Mouse (Mus musculus) liver, embryonic 14.5 days (tissue): ENCODE data around the gene Clic6. TPM values are rescaled to one million over a fixed set of nuclear protein-coding genes. Genes with fewer than 3 reads are reported as not detected.
A peak's percentile ranks its signal among the peaks of the same experiment; 100 is the strongest.

ENCODE experiments used
- ATAC-seq: fragments of 200-750 bp; cut with Nextera tagmentation; 2 replicates; pipeline ENCODE4 v1.8.0; 2017; ENCODE audit warnings: moderate number of reproducible peaks, mild to moderate bottlenecking, moderate library complexity; ENCODE audit not compliant: insufficient read depth
- DNase-seq, 3 experiments: peaks; one replicate each; pipeline ENCODE4 v3.0.0-alpha.2; 2012 to 2013; ENCODE audit warnings: low read depth in 3 of 3, low spot score in 3 of 3
- H3K27ac ChIP-seq: fragments of 300-500 bp; sonication (generic); 2 replicates; pipeline ENCODE4 v1.5.1; 2014; ENCODE audit warnings: moderate library complexity, mild to moderate bottlenecking, control low read depth, inconsistent platforms
- H3K27me3 ChIP-seq: fragments of 300-500 bp; sonication (generic); 2 replicates; pipeline ENCODE4 v1.6.1; 2014; ENCODE audit warnings: mild to moderate bottlenecking, low read length, moderate library complexity; ENCODE audit not compliant: control insufficient read depth, insufficient read depth
- H3K36me3 ChIP-seq: fragments of 300-500 bp; sonication (generic); replicated peaks from 2 replicates; pipeline ENCODE4 v1.6.1; 2014; ENCODE audit warnings: low read depth; ENCODE audit not compliant: control insufficient read depth, insufficient read depth
- H3K4me1 ChIP-seq, 2 experiments: fragments of 200-500 bp in 1 of 2; fragments of 300-500 bp in 1 of 2; sonication (generic) in 1 of 2; replicated peaks; 2 replicates each; pipeline ENCODE4 v1.6.1; 2012 to 2014; ENCODE audit warnings: antibody characterized with exemption in 1 of 2, inconsistent platforms in 1 of 2, low read length in 1 of 2; ENCODE audit not compliant: control insufficient read depth in 2 of 2, insufficient read depth in 2 of 2
- H3K4me2 ChIP-seq: fragments of 300-500 bp; sonication (generic); 2 replicates; pipeline ENCODE4 v1.6.1; 2014; ENCODE audit warnings: low read depth, mild to moderate bottlenecking, control low read depth, moderate library complexity
- H3K4me3 ChIP-seq, 2 experiments: fragments of 200-500 bp in 1 of 2; fragments of 300-500 bp in 1 of 2; sonication (generic) in 1 of 2; 2 replicates each; pipeline ENCODE4 v1.5.1; 2012 to 2014; ENCODE audit warnings: low read depth in 2 of 2, low read length in 2 of 2, mild to moderate bottlenecking in 2 of 2, control low read depth in 1 of 2, inconsistent platforms in 1 of 2, moderate library complexity in 1 of 2; ENCODE audit not compliant: insufficient read depth in 1 of 2
- H3K9ac ChIP-seq: fragments of 300-500 bp; sonication (generic); replicated peaks from 2 replicates; pipeline ENCODE4 v1.6.1; 2014; ENCODE audit warnings: mild to moderate bottlenecking, control low read depth, moderate library complexity
- H3K9me3 ChIP-seq: fragments of 300-500 bp; sonication (generic); 2 replicates; pipeline ENCODE4 v1.6.1; 2016; ENCODE audit warnings: low read length, mixed read lengths; ENCODE audit not compliant: control insufficient read depth
- CTCF ChIP-seq: IDR thresholded peaks from 2 replicates; pipeline ENCODE4 v1.5.1; 2016; ENCODE audit warnings: antibody characterized with exemption, low read depth, control low read depth
- EP300 ChIP-seq: IDR thresholded peaks from 2 replicates; pipeline ENCODE4 v1.6.1; 2016; ENCODE audit warnings: antibody characterized with exemption, low read depth
- WGBS: fragments of 180-500 bp; shearing (Covaris S2); extraction: QIAGEN DNeasy Blood & Tissue Kit; methylation state at CpG from one replicate; pipeline ENCODE4 v1.1.7; 2014; ENCODE audit not compliant: insufficient replicate concordance; 5-methylcytosine and 5-hydroxymethylcytosine counted together
- polyA plus RNA-seq, 2 experiments: library from polyadenylated mRNA; depleted of rRNA in 1 of 2; stranded (reverse) in 1 of 2; unstranded in 1 of 2; fragments of >200 nt; fragmentation: Nextera tagmentation in 1 of 2; extraction: Ambion mirVana in 1 of 2; gene quantifications; 2 replicates each; pipeline versions ENCODE4 v1.2.1 to v1.2.3; 2012 to 2014

Clic6 gene
- polyA plus RNA-seq, 2 experiments = 0.11 to 0.28 TPM

DNA sequence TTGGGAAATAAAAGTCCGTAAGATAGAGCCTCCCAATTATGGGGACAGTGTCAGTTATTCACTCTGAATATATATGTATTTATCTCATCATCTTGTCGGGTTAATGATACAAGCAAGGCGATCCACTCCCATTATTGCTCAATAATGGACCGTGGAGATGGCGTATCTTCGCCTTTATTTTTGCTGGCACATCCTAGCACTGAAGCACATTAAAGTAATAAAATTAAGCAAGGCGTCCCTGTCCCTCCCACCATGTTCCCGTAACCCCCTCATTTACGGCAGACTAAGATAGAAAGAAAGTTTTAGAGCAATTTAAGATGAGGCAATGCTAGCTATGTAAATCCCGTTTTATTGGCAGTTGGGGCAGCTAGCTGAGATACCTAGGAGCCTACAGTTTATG is 40.4 kb downstream of the Clic6 start:
- Histone ChIP-seq H3K27ac (no peak overlapping the region), H3K27me3 (no peaks in the 10 kb centered on the region), H3K4me2 (no peak overlapping the region), H3K9me3 (no peaks in the 10 kb centered on the region), H3K36me3 (no peaks in the 10 kb centered on the region), H3K9ac (no peak overlapping the region), H3K4me1 (no peaks in the 10 kb centered on the region), H3K4me3 (no peak overlapping the region)
- TF ChIP-seq EP300 (no peak), CTCF (no peak)
- WGBS = 71% methylated on average over 10 of the region's 10 CpGs
- ATAC-seq = no peak
- no peak for DNase-seq

DNA sequence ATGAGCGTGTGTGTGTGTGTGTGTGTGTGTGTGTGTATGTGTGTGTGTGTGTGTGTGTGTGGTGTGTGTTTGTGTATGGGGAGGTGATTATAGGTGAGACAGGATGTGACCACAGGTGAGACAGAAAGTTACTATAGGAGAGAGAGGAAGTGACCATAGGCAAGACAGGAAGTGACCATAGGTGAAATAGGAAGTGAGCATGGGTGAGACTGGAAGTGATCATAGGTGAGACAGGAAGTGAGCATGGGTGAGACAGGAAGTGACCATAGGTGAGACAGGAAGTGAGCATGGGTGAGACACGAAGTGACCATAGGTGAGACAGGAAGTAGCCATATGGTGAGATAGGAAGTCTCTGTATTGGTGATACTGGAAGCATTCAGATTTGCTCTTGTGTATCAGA is 49.7 kb downstream of the Clic6 start:
- no peak overlapping the region for H3K9ac ChIP-seq
- no peak overlapping the region for H3K4me3 ChIP-seq
- H3K36me3 ChIP-seq = no peaks in the 10 kb centered on the region
- no peak overlapping the region for H3K27ac ChIP-seq
- H3K9me3 ChIP-seq = no peaks in the 10 kb centered on the region
- 53% methylated on average over 2 of the region's 2 CpGs for WGBS
- no peak for ATAC-seq
- TF ChIP-seq CTCF (no peak), EP300 (no peak)
- no peaks in the 10 kb centered on the region for H3K27me3 ChIP-seq
- H3K4me1 ChIP-seq = no peaks in the 10 kb centered on the region
- no peak overlapping the region for H3K4me2 ChIP-seq
- DNase-seq = no peak

DNA sequence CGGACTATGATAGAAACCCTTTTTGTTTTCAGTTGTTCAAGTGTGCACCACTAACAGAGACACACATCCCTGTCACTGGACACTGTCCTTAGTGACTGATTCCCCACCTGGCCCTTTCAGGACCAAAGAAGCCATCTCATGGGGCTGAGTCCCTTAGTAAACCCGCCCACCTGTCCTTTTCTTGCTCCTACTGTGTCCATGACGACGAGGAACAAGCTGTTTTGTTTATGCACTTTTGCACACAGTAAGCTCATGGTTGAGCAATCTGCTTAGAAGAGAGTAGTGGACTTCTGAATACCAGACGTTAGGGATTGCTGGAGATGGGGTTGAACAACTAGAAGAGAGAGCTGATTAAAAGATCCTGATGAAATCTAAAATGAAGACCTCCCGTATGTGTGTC is 52.8 kb downstream of the Clic6 start:
- no peak overlapping the region for H3K9ac ChIP-seq
- no peaks in the 10 kb centered on the region for H3K36me3 ChIP-seq
- DNase-seq (no peak), ATAC-seq (no peak)
- H3K4me2 ChIP-seq = no peak overlapping the region
- H3K9me3 ChIP-seq = no peaks in the 10 kb centered on the region
- H3K27me3 ChIP-seq = no peaks in the 10 kb centered on the region
- H3K27ac ChIP-seq = no peak overlapping the region
- WGBS = 63% methylated on average over 6 of the region's 6 CpGs
- no peaks in the 10 kb centered on the region for H3K4me1 ChIP-seq
- H3K4me3 ChIP-seq = no peak overlapping the region
- TF ChIP-seq CTCF = no peak
- TF ChIP-seq EP300 = no peak

DNA sequence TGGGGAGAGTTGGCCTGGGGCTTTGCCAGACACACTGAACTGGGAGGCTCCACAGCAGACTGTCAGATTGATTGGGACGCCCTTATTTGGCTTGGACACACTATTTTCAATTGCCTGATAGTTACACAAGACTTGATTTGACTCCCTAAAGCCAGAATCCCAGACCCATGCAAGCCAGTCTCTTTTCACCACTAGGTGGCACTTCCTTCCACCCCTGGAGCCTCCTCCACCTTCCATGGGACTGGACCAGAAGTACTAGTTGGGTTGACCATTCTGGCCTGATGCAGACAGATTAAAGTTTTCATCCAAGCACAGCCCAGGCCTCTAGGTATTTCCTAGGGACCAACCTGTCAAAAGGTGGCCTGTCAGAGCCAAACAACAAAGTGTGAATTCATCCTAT is 58.7 kb downstream of the Clic6 start:
- Histone ChIP-seq H3K27me3 (no peaks in the 10 kb centered on the region), H3K9ac (no peak overlapping the region), H3K9me3 (no peaks in the 10 kb centered on the region), H3K36me3 (no peaks in the 10 kb centered on the region), H3K27ac (no peak overlapping the region), H3K4me2 (no peak overlapping the region), H3K4me1 (no peaks in the 10 kb centered on the region), H3K4me3 (no peak overlapping the region)
- DNase-seq (no peak), ATAC-seq (no peak)
- TF ChIP-seq EP300 (no peak), CTCF (peak; percentile 77)
- WGBS = 32% methylated on average over 1 of the region's 1 CpGs

DNA sequence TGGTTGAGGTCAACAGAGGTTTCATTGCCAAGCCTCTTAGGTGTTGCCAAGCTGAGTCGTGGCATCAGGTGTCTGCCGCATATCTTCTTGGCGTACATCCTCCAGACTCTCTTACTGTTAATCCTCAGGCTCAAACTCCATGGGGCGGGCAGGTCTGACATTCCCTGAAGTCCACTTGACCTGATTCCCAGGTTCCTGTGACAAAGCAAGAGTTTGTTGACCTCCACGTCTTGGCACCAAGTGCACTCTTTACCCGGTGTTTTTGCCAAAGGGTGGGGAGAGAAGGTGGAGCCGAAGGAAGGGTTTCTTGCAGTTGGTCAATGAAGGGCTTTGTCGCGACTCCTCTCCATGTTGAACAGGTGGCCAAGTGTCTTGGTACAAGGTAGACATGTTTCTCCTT is 63.1 kb downstream of the Clic6 start:
- Histone ChIP-seq H3K9me3 (no peaks in the 10 kb centered on the region), H3K36me3 (no peaks in the 10 kb centered on the region), H3K9ac (no peak overlapping the region), H3K4me3 (no peak overlapping the region), H3K4me1 (no peaks in the 10 kb centered on the region), H3K27ac (no peak overlapping the region), H3K4me2 (no peak overlapping the region), H3K27me3 (no peaks in the 10 kb centered on the region)
- WGBS = 82% methylated on average over 9 of the region's 9 CpGs
- DNase-seq = no peak
- ATAC-seq = no peak
- no peak for TF ChIP-seq CTCF
- TF ChIP-seq EP300 = no peak
